Mouse (Mus musculus) kidney, postnatal 0 days (tissue): ENCODE results near the gene Tmem179. TPM values are rescaled to one million over a fixed set of nuclear protein-coding genes. Genes with fewer than 3 reads are reported as not detected.

Experiments
- ATAC-seq: fragments of 200-750 bp; cut with Nextera tagmentation; replicated peaks from 2 replicates; pipeline ENCODE4 v1.8.0; 2017; ENCODE audit warnings: low read depth, moderate number of reproducible peaks, moderate TSS enrichment, moderate library complexity; ENCODE audit not compliant: low FRiP score
- DNase-seq: peaks from one replicate; pipeline ENCODE4 v3.0.0-alpha.2; 2016; ENCODE audit warnings: low spot score
- H3K27ac ChIP-seq: fragments of 300-500 bp; sonication (generic); 2 replicates; pipeline ENCODE4 v1.5.1; 2014; ENCODE audit warnings: mild to moderate bottlenecking
- H3K27me3 ChIP-seq: fragments of 300-500 bp; sonication (generic); 2 replicates; pipeline ENCODE4 v1.6.1; 2014; ENCODE audit warnings: low read length, mixed read lengths; ENCODE audit not compliant: insufficient read depth
- H3K36me3 ChIP-seq: fragments of 300-500 bp; sonication (generic); 2 replicates; pipeline ENCODE4 v1.6.1; 2014; ENCODE audit warnings: low read length, mixed read lengths; ENCODE audit not compliant: insufficient read depth
- H3K4me1 ChIP-seq: fragments of 300-500 bp; sonication (generic); replicated peaks from 2 replicates; pipeline ENCODE4 v1.6.1; 2014; ENCODE audit warnings: antibody characterized with exemption, low read length, mixed read lengths; ENCODE audit not compliant: insufficient read depth
- H3K4me2 ChIP-seq: fragments of 300-500 bp; sonication (generic); 2 replicates; pipeline ENCODE4 v1.6.1; 2014; ENCODE audit warnings: mild to moderate bottlenecking, low read length, moderate library complexity, mixed read lengths
- H3K4me3 ChIP-seq: fragments of 300-500 bp; sonication (generic); replicated peaks from 2 replicates; pipeline ENCODE4 v1.5.1; 2014; ENCODE audit warnings: low read depth, low read length
- H3K9ac ChIP-seq: fragments of 300-500 bp; sonication (generic); 2 replicates; pipeline ENCODE4 v1.6.1; 2014; ENCODE audit warnings: low read depth, low read length
- H3K9me3 ChIP-seq: fragments of 300-500 bp; sonication (generic); replicated peaks from 2 replicates; pipeline ENCODE4 v1.6.1; 2016; ENCODE audit warnings: low read length, inconsistent platforms, mixed read lengths
- CTCF ChIP-seq: IDR thresholded peaks from 2 replicates; pipeline ENCODE4 v1.5.1; 2016; ENCODE audit warnings: antibody characterized with exemption, low read depth, mild to moderate bottlenecking, moderate library complexity
- WGBS: fragments of 180-500 bp; shearing (Covaris S2); extraction: QIAGEN DNeasy Blood & Tissue Kit; methylation state at CpG from one replicate; pipeline ENCODE4 v1.1.7; 2014; 5-methylcytosine and 5-hydroxymethylcytosine counted together
- polyA plus RNA-seq: library from polyadenylated mRNA; unstranded; fragments of >200 nt; fragmentation: Nextera tagmentation; extraction: Ambion mirVana; gene quantifications from 2 replicates; pipeline ENCODE4 v1.2.1, GENCODE M21; 2015

The Tmem179 gene
- polyA plus RNA-seq, 1 experiment from 2014 or later: 0.25 TPM

DNA sequence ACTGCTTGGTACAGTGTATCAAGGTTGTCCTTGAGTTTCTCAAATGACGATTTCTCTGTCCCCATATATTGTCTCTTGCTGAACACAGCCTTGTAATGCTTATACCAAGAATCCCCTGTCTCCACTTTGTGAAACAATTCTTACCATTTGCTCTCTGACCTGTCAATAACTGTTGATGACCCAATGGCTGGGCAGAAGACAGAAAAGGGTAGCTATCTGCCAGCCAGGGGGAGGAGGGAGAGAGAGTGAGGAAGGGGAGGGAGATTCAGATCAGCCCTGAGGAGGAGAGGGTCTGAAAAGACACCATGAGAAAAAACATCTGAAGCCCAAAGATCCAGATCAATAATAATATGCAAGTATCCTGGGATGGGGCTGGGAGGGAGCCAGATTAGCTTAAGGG is 65.2 kb downstream of the Tmem179 start:
- WGBS: 78% methylated on average over 1 of the region's 1 CpGs
- no peaks in the 10 kb centered on the region for H3K36me3 ChIP-seq
- no peaks in the 10 kb centered on the region for H3K9me3 ChIP-seq
- DNase-seq: no peak
- H3K27me3 ChIP-seq: no peaks in the 10 kb centered on the region
- H3K4me2 ChIP-seq: no peak overlapping the region
- no peak overlapping the region for H3K27ac ChIP-seq
- ATAC-seq: no peak
- no peak for TF ChIP-seq CTCF
- no peak overlapping the region for H3K9ac ChIP-seq
- no peaks in the 10 kb centered on the region for H3K4me1 ChIP-seq
- no peak overlapping the region for H3K4me3 ChIP-seq

GRCm38 (mm10) chr12:112450883-112451282 is 65.7 kb downstream of the Tmem179 start:
- no peak overlapping the region for H3K4me3 ChIP-seq
- no peaks in the 10 kb centered on the region for H3K9me3 ChIP-seq
- peak; percentile 75 for DNase-seq
- no peaks in the 10 kb centered on the region for H3K4me1 ChIP-seq
- peak; percentile 70 for TF ChIP-seq CTCF
- ATAC-seq: no peak
- H3K4me2 ChIP-seq: no peak overlapping the region
- 31% methylated on average over 6 of the region's 6 CpGs for WGBS
- H3K36me3 ChIP-seq: no peaks in the 10 kb centered on the region
- no peaks in the 10 kb centered on the region for H3K27me3 ChIP-seq
- H3K9ac ChIP-seq: no peak overlapping the region
- no peak overlapping the region for H3K27ac ChIP-seq

Other genes starting within 250 kb of the Tmem179 start
- 0.36 and 0.43 TPM in 2 replicates for gene A530016L24Rik, start 27.3 kb downstream of the Tmem179 start, polyA plus RNA-seq
- gene Inf2, start 72.0 kb upstream of the Tmem179 start, polyA plus RNA-seq: 2.5 and 3.8 TPM in 2 replicates
- gene Adssl1, start 103.3 kb upstream of the Tmem179 start, polyA plus RNA-seq: 13.4 and 14.5 TPM in 2 replicates
- gene Siva1, start 127.9 kb upstream of the Tmem179 start, polyA plus RNA-seq: 202 and 209 TPM in 2 replicates
- gene Akt1, start 158.1 kb upstream of the Tmem179 start, polyA plus RNA-seq: 72.5 and 114 TPM in 2 replicates
- gene Zbtb42, start 162.1 kb upstream of the Tmem179 start, polyA plus RNA-seq: 5.9 and 6.7 TPM in 2 replicates
- gene Cep170b, start 203.7 kb upstream of the Tmem179 start, polyA plus RNA-seq: 13.6 and 13.9 TPM in 2 replicates
- gene Pld4, start 243.9 kb upstream of the Tmem179 start, polyA plus RNA-seq: 7.8 TPM in 2 replicates